Mouse (Mus musculus) frontal cortex, postnatal 25 days (tissue): ENCODE results near the gene Asns.
A peak's percentile ranks its signal among the peaks of the same experiment; 100 is the strongest.

ENCODE experiments used
- DNase-seq, 2 experiments: peaks; one replicate each; pipeline ENCODE4 v3.0.0; 2022; ENCODE audit warnings: low spot score in 2 of 2

The Asns gene

DNA sequence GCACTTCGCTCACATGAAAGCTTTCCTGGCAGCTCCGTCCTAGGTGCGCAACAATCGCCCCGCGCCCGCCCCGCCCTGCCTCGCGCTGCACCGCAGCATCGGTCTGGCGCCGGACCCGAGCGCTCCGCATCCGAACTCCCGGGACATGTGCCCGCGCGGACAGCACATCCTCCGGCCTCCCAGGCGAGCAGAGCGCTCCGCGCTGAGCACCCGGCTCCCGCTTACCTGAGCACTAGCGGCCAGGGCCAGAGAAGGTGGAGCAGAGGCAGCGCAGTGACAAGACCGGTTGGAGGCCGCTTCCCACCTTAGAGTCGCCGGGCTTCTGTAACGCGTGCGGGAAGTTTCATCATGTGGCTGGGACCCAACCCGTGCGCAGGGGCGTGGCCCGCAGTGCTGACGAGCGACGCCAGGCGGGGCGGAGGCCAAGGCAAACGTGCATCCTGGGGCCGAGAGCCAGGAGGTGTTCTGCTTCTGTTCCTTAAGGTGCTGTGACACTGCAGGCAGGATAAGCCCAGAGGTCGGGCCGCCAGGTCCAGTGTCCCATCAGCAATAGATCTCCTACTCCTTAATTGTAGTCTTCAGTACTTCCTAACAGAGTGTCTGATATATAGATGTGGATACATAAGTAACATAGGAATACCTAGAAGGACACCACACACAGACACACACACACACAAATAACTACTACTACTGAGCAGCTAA lies at the start of gene Asns:
TSS of gene Asns (minus strand) at position 371 of the 702 bp plus-strand sequence.
- peak; percentile 74 to 76 for DNase-seq

DNA sequence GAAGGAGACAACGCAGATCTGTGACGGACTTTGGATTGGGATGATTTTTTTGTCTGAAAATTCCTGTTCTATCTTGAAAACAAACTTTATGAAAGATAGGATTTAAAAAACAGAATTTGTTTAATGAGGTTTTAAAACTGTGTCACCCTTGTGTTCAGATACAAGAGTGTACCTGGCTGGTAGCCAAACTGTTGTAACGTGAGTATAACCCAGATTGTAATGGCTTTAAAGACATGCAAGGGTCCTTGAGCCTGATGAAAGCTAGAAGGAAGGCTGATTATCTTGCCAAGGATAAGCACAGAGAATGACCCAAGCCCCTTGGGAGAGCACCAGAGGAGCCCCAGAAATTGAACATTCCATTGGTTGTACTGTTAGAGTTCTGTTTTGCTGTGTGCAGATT lies 48.7 kb upstream of the Asns start:
- no peak for DNase-seq

DNA sequence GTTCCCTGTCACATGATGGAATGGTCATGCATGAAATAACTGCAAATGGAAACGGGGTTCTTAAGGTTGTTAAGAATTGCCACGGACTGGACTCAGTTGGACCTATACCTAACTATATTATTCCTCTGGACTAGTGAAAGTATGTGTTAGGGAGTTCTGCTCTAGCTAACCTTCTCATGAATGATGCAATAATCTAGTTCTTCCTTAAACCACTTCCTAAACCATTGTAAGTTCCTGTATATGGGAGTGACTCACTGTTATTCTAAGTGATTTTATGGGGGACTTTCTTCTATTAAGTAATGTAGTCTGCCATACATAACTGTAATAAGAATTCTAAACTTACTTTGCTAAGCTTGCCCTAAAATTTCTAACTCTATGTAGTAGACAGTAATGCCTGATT lies 44.8 kb upstream of the Asns start:
- no peak for DNase-seq

DNA sequence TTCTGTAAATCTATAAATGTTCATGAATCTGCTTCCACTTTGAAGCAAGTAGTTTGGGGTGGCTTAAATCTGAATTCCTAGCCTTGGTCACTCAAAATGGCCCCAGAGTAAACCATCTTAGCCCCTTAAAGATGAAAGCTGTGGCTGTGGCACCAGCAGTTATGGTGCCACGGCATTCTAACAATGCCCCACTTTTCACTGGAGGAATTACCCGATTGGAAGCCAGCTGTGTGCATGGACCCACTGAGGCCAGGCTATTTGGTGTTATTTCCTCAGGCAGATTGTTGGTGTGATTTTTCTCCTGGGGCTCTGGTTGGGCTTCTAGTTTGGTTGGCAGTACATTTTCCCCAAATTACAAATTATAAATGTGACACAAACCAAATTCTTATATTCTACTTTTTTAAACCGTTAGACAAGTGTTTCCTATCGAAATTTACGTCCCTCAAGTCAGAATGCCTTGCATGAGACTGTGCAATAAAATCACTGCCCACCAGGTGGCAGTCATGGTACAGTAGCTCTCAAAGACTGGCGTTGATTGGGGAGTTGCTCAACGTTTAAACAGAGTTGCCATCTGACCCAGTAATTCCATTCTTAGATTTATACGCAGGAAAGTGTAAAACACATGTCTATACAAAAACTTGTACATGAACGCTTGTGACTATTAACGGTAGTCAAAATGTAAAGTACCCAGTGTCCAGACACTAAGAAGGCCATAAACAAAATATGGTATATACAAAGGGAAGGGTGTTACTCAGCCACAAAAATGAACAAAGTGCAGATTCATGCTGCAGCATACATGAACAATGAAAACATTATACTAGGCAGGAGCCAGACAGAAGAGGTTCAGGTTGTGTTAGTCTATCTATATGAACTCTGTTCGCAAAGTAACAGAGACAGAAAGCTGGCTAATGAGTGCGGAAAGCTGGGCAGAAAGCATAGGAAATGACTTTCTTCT lies 40.0 kb upstream of the Asns start:
- peak; percentile 84 to 87 for DNase-seq

- no peak for DNase-seq
These were observed 39.0 kb upstream of the Asns start for GRCm38 (mm10) chr6:7732097-7732496.

DNA sequence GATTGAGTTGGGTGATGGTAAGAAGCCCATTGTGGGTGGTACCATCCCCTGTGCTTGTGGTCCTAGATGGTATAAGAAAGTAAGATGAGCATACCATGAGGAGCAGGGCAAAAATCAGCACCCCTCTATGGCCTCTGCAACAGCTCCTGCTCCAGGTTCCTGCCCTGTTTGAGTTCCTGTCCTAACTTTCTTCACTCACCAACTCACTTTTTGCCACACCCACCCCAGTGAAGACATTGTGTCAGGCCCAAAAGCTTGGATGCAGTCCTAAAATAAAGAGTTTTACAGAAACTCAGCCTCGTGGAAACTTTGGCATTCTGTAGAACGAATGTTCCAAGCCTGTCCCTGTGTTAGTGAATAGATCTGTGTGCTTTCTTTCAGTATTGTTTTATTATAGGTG lies 36.1 kb upstream of the Asns start:
- DNase-seq: no peak

- DNase-seq: no peak
These were observed 35.2 kb upstream of the Asns start for GRCm38 (mm10) chr6:7728241-7728640.

- no peak for DNase-seq
These were observed 23.2 kb upstream of the Asns start for GRCm38 (mm10) chr6:7716236-7716635.

- DNase-seq: no peak
These were observed 21.2 kb upstream of the Asns start for GRCm38 (mm10) chr6:7714230-7714629.

DNA sequence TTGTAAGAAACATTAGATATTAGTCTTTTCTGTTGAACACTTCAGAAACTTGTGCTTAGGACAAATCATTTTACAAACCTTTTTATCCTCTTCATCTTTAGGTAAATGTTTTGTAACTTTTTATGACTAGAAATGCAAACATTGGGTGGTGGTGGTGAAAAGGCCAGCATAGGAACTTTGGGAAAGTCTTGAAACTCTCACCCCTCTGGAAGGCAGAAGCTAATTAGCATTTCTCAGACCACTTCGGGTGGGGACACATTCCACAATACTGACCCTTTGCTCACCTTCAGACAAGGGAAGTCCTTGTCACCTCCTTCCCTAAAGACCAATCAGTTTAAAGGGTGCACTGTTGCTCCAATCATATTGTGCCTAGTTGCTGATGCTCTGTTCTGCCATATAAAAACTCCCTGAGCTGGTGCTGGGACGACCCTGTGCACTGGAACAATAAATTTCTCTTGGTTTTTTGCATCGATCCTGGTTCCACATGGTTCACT lies 18.8 kb upstream of the Asns start:
- DNase-seq: no peak

- DNase-seq: no peak
These were observed 15.2 kb upstream of the Asns start for GRCm38 (mm10) chr6:7708246-7708645.

GRCm38 (mm10) chr6:7706796-7707195 lies 13.7 kb upstream of the Asns start:
- DNase-seq: no peak

- no peak for DNase-seq
These were observed 5.1 kb upstream of the Asns start for GRCm38 (mm10) chr6:7697999-7698699.

- DNase-seq: no peak
These were observed 4.1 kb upstream of the Asns start for GRCm38 (mm10) chr6:7697077-7697643.

GRCm38 (mm10) chr6:7696641-7697040 lies 3.6 kb upstream of the Asns start:
- no peak for DNase-seq

- no peak for DNase-seq
These were observed 2.8 kb upstream of the Asns start for GRCm38 (mm10) chr6:7695901-7696300.

DNA sequence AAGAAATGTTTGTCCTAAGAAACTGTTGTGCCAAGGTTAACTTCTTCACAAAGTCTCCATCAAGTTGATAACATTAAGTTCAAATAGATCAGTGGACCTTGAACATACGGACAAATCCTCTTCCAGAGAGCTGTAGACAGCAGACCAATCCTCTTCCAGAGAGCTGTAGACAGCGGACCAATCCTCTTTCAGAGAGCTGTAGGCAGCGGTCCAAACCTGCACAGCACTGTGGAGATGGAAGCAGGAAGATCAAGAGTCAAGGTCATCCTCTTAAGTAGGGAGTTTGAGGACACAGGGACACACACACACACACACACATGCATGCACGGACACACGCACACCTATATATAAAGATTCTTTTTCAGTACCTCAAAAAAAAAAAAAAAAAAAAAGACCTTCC lies 612 bp upstream of the Asns start:
- no peak for DNase-seq

DNA sequence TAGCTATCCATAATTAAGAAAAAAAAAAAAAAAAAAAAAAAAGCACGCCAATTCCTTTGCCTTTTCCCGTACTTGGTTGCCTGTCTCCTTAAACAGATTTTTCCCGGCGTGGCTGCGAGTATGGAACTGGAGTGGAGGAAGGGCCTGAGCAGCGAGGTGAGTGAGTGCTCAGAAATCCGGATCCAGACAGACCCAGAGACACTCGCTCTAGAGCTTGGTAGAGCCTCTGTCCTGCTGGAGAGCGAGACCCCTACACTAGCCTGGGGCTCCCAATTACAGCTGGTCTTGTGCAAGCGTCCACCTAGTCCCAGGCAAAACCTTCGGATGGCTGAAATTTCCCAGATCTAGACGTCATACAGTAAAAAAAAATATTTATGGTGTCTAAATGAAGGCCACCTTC lies 603 bp downstream of the Asns start:
- no peak for DNase-seq

DNA sequence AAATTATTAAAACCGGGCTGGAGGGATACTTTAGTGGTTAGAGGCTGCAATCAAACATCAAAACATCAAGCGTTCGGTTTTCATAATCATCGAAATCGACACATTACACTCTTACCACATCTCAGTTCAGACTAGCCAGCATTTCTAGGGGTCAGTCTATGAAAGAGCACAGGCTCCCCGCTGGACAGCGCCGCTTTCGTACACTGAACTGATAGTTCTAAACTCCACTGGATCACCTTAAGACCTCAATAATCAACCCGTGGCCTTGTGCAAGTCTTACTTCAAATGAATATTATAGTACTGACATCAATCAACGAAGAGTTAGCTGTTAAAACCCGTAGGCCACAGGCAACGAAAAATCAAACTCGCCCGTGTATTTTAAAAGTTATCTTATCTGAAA lies 1.0 kb downstream of the Asns start:
- DNase-seq: no peak

DNA sequence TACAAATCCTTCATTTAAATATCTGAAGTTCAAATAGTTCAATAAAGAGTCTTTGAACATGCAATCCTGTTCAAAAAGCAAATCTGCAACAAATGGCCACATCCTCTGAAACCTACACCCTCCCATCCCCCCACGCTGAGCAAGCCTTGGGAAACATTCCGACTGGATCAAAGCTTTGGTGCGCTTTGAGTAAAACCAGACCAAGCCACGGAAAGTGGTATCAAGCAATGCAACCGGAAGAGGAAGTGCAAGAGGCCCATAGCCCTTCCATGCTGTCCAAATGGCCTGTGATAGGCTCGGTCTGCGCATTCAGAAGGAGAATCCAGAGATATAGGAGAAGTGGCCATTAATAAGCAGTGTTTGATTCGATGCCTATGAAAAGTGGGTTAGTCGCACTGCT lies 2.6 kb downstream of the Asns start:
- no peak for DNase-seq

DNA sequence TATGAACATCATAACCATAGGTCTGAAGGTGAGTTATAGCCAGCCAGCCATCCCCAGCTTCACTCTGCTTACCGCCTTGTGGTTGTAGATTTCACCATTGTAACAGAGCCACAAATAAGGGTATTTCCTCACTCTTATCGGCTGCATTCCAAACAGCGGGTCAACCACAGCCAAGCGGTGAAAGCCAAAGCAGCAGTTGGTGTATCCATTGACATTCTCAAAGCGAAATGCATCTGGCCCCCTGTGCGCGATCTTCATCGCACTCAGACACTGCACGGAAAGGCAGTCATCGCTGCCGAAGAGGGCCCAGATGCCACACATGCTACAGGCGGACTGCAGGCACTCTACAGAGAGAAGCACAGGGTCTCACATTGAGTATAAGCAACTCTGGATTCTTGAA lies 3.9 kb downstream of the Asns start:
- DNase-seq: no peak

DNA sequence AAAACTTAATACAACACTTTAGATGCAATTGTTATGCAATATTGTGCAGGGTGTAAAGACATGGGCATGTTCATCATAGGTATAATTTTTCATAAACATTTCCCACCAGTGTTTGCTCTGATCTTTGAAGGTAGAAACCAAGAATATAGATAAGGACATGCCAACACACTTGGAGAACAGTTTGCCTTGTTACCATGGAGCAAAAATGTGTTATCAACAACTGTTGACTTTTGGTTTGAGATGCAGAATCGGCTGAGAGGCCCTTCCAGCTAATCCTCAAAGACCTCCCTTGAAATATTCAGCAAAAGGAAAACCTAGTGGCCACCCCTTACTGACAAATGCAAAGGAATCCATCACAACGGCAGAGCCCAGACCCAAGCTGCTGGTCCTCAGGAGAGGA lies 7.0 kb downstream of the Asns start:
- no peak for DNase-seq
